Mouse (Mus musculus): ENCODE data around the gene Spag9.

- TF ChIP-seq GATA1 (IDR thresholded peaks at IDR 0.05; ENCODE audit: low read length) (no peak), TAL1 (IDR thresholded peaks at IDR 0.05; ENCODE audit: low read length) (no peak)
These were observed 38.8 kb upstream of the Spag9 start for GRCm38 (mm10) chr11:93957031-93957555.

Measured in erythroblast, embryonic 14.5 days (primary cell).